Mouse (Mus musculus) gastrocnemius, adult 8-10 months (tissue): ENCODE results near the gene Vwce. TPM values are rescaled to one million over a fixed set of nuclear protein-coding genes. Genes with fewer than 3 reads are reported as not detected.

ENCODE experiments used
- DNase-seq, 2 experiments: peaks; one replicate each; pipeline ENCODE4 v3.0.0; 2022; ENCODE audit warnings: low spot score in 2 of 2
- total RNA-seq, 4 experiments: library from RNA; stranded (reverse); gene quantifications; 2 replicates each; pipeline ENCODE4 v1.2.4; 2022

Vwce gene
- total RNA-seq, 4 experiments from 2014 or later: not detected

GRCm38 (mm10) chr19:10640589-10641378, 6.8 kb downstream of the Vwce start:
- no peak for DNase-seq

GRCm38 (mm10) chr19:10645616-10646015, 11.6 kb downstream of the Vwce start:
- DNase-seq: no peak

- no peak for DNase-seq
These were observed 14.1 kb downstream of the Vwce start for GRCm38 (mm10) chr19:10648156-10648555.

GRCm38 (mm10) chr19:10656058-10656457, 22.0 kb downstream of the Vwce start:
- DNase-seq: no peak

GRCm38 (mm10) chr19:10657742-10658141, 23.7 kb downstream of the Vwce start:
- no peak for DNase-seq

- DNase-seq: no peak
These were observed 24.4 kb downstream of the Vwce start for GRCm38 (mm10) chr19:10658406-10658805.

- no peak for DNase-seq
These were observed 27.4 kb downstream of the Vwce start for GRCm38 (mm10) chr19:10661373-10661772.

GRCm38 (mm10) chr19:10661919-10662318, 27.9 kb downstream of the Vwce start:
- DNase-seq: no peak

- no peak for DNase-seq
These were observed 28.7 kb downstream of the Vwce start for GRCm38 (mm10) chr19:10662665-10663064.

GRCm38 (mm10) chr19:10665093-10665492, 31.1 kb downstream of the Vwce start:
- DNase-seq: no peak

GRCm38 (mm10) chr19:10665499-10665898, 31.5 kb downstream of the Vwce start:
- peak in 1 of 2 experiments; percentile 26 for DNase-seq

GRCm38 (mm10) chr19:10671319-10671718, 37.3 kb downstream of the Vwce start:
- DNase-seq: no peak

- no peak for DNase-seq
These were observed 37.9 kb downstream of the Vwce start for GRCm38 (mm10) chr19:10671854-10672417.

- DNase-seq: no peak
These were observed 39.3 kb downstream of the Vwce start for GRCm38 (mm10) chr19:10673275-10673674.

GRCm38 (mm10) chr19:10676656-10677055, 42.6 kb downstream of the Vwce start:
- DNase-seq: no peak

GRCm38 (mm10) chr19:10677915-10678771, 44.1 kb downstream of the Vwce start, which contains the start of gene Pga5:
TSS of gene Pga5 (minus strand) at chr19:10678071.
- peak; percentile 64 to 73 for DNase-seq

GRCm38 (mm10) chr19:10678772-10679067, 44.7 kb downstream of the Vwce start:
- DNase-seq: no peak

GRCm38 (mm10) chr19:10681571-10681970, 47.6 kb downstream of the Vwce start:
- DNase-seq: no peak

- no peak for DNase-seq
These were observed 51.1 kb downstream of the Vwce start for GRCm38 (mm10) chr19:10685081-10685480.

- no peak for DNase-seq
These were observed 51.7 kb downstream of the Vwce start for GRCm38 (mm10) chr19:10685727-10686126.

GRCm38 (mm10) chr19:10688537-10689352, 54.7 kb downstream of the Vwce start, which contains the start of gene Vps37c:
TSS of gene Vps37c (plus strand) at chr19:10688735.
- DNase-seq: peak; percentile 82
